Mouse (Mus musculus): ENCODE measurements at regions not wholly inside any gene's neighbourhood (a gene's known extent, or its start where the extent isn't known, plus 50 kb on each side); places are given as distances from the start of the nearest gene placed in this dataset.

DNA sequence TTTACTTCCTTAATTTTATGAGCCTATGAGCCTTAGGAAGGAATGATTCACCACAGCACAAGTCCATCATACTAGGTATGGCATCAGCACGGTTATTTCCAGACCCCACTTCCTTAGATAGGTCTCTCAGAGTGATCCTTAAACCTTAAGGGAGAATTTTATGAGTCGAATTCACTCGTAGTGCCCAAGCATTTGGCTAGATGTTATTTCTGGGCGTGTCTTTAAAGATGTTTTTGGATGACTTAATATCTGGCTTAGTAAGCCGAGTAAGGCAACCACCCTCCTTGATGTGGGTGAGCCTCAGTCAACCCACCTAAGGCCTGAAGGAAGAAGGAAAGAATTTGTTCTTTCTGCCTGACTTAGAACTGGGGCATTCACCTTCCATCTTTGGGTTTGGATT lies 132.8 kb upstream of the Eif4g2 start:
- Histone ChIP-seq H3K9me3 (ENCODE audit: low read length) (no peaks in the 10 kb centered on the region; the same call in 1 of the 2 replicates), H3K36me3 (ENCODE audit: insufficient read depth, low read length) (no peaks in the 10 kb centered on the region), H3K4me1 (replicated peaks; ENCODE audit: low read depth, low read length) (no peaks in the 10 kb centered on the region), H3K27me3 (ENCODE audit: insufficient read depth, low read length) (0 out of 2 replicates have a peak, but pooled peaks cover 4% of the 10 kb centered on the region), H3K4me3 (replicated peaks; ENCODE audit: low read length) (no peak overlapping the region)
- TF ChIP-seq CTCF (conservative IDR thresholded peaks at IDR 0.05; ENCODE audit: low read length) (no peak), POU5F1 (IDR thresholded peaks at IDR 0.05; ENCODE audit: borderline replicate concordance, low read length) (no peak), NANOG (IDR thresholded peaks at IDR 0.05; ENCODE audit: borderline replicate concordance, low read length) (no peak)

DNA sequence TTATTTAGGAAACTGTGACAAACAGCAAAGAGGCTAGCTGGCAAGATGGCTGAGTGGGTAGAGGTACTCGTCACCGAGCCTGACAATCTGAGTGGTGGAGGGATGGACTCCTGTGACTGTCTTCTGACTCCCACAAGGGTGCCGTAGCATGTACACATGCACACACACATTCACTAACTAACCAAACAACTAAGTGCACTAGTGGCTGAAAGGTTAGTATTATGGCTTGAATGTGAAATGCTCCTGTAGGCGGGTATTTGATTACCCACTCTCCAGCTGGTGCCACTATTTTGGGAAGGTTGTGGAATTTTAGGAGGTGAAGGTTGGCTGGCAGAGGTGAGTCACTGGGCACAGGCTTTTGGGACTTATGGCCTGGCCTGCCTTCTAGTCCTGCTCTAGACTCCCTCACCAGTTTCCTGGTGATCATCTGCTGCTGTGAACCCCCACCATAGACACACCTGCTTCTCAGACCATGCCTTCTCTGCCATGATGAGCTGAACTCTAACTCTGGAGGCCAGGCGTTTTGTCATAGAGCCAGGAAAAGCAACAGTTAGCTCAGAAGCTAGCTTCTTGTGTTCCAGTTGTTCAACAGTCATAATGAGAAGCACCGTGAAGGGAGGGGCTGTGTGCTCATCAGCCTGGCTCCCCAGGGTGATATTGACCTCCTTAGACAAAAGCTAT lies 131.5 kb upstream of the Eif4g2 start:
- Histone ChIP-seq H3K4me3 (replicated peaks; ENCODE audit: low read length) (no peak overlapping the region), H3K4me1 (replicated peaks; ENCODE audit: low read depth, low read length) (no peaks in the 10 kb centered on the region), H3K9me3 (ENCODE audit: low read length) (no peaks in the 10 kb centered on the region), H3K27me3 (ENCODE audit: insufficient read depth, low read length) (peaks cover 13% of the 10 kb centered on the region; the same call in 1 of the 2 replicates), H3K36me3 (ENCODE audit: insufficient read depth, low read length) (no peaks in the 10 kb centered on the region)
- TF ChIP-seq NANOG (IDR thresholded peaks at IDR 0.05; ENCODE audit: borderline replicate concordance, low read length) = no peak
- no peak for TF ChIP-seq POU5F1 (IDR thresholded peaks at IDR 0.05; ENCODE audit: borderline replicate concordance, low read length)
- TF ChIP-seq CTCF (conservative IDR thresholded peaks at IDR 0.05; ENCODE audit: low read length) = no peak

DNA sequence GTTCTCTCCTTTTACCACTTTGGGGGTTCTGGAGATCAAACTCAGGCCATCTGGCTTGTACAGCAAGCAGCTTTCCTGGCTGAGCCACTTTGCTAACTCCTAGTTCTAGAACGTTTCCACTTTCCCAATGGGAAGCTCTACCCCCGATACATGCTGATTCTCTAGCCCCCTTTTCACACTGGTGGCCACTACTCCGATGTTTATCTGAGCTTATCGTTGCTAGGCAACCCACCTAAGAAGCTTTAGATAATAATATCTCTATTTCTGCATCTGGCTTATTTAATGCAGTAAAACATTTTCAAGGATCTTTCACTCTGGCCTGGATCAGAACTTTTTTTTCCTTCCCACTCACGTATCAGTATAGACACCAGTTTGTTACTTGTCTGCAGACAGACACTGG lies 129.4 kb upstream of the Eif4g2 start:
- H3K36me3 ChIP-seq (ENCODE audit: insufficient read depth, low read length) = no peaks in the 10 kb centered on the region
- peaks cover 13% of the 10 kb centered on the region; the same call in 1 of the 2 replicates for H3K27me3 ChIP-seq (ENCODE audit: insufficient read depth, low read length)

DNA sequence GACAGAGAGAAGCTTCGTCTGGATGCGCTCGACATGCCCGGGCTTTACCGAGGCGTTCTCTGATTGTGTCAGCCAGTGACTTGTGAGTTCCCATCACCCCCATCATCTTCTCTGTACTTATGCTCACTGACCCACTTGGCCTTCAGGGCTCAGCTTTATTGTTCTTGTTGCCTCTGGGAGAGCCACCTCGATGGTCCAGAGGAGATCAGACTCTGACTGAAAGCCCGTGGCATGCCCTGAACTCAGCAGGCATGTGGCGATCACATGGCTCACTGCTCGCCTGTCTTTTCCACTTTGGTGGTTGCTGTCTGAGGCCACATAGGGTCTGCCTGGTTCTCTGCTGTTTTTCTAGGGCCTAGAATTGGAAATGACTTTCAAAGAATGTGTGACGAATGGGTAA lies 128.8 kb upstream of the Eif4g2 start:
- H3K4me1 ChIP-seq (replicated peaks; ENCODE audit: low read depth, low read length) = no peaks in the 10 kb centered on the region
- TF ChIP-seq CTCF (conservative IDR thresholded peaks at IDR 0.05; ENCODE audit: low read length) (no peak), NANOG (IDR thresholded peaks at IDR 0.05; ENCODE audit: borderline replicate concordance, low read length) (no peak), POU5F1 (IDR thresholded peaks at IDR 0.05; ENCODE audit: borderline replicate concordance, low read length) (no peak)
- H3K4me3 ChIP-seq (replicated peaks; ENCODE audit: low read length) = no peak overlapping the region
- peaks cover 13% of the 10 kb centered on the region; the same call in 1 of the 2 replicates for H3K27me3 ChIP-seq (ENCODE audit: insufficient read depth, low read length)
- H3K9me3 ChIP-seq (ENCODE audit: low read length) = no peaks in the 10 kb centered on the region
- H3K36me3 ChIP-seq (ENCODE audit: insufficient read depth, low read length) = no peaks in the 10 kb centered on the region

More for the DNA sequence above, 129.4 kb upstream of the Eif4g2 start:
- Histone ChIP-seq H3K4me3 (replicated peaks; ENCODE audit: low read length) (no peak overlapping the region), H3K4me1 (replicated peaks; ENCODE audit: low read depth, low read length) (no peaks in the 10 kb centered on the region), H3K9me3 (ENCODE audit: low read length) (no peaks in the 10 kb centered on the region)
- TF ChIP-seq CTCF (conservative IDR thresholded peaks at IDR 0.05; ENCODE audit: low read length) = no peak
- TF ChIP-seq NANOG (IDR thresholded peaks at IDR 0.05; ENCODE audit: borderline replicate concordance, low read length) = no peak
- TF ChIP-seq POU5F1 (IDR thresholded peaks at IDR 0.05; ENCODE audit: borderline replicate concordance, low read length) = no peak

DNA sequence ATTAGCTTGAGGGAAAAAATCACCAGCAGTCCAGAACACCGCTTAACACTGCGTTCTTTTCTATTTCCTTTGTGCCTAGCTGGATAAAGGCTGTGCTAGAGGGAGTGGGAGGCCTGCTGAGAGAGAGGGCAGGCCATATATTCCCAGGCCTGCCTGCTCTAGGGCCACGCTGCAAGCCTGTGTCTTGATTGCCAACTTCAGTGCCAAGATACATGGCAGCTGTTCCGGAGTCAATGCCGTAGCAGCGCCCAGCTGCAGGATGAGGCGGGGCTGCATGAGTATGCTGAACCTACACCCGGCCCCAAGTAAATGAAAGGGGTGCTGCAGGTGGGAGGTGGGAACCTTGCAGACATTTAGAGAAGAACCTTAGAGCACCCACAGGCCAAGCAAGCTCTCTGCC lies 127.5 kb upstream of the Eif4g2 start:
- Histone ChIP-seq H3K27me3 (ENCODE audit: insufficient read depth, low read length) (peaks cover 13% of the 10 kb centered on the region; the same call in 1 of the 2 replicates), H3K36me3 (ENCODE audit: insufficient read depth, low read length) (no peaks in the 10 kb centered on the region), H3K4me1 (replicated peaks; ENCODE audit: low read depth, low read length) (no peaks in the 10 kb centered on the region), H3K4me3 (replicated peaks; ENCODE audit: low read length) (no peak overlapping the region), H3K9me3 (ENCODE audit: low read length) (no peaks in the 10 kb centered on the region)
- no peak for TF ChIP-seq CTCF (conservative IDR thresholded peaks at IDR 0.05; ENCODE audit: low read length)
- TF ChIP-seq POU5F1 (IDR thresholded peaks at IDR 0.05; ENCODE audit: borderline replicate concordance, low read length) = no peak
- no peak for TF ChIP-seq NANOG (IDR thresholded peaks at IDR 0.05; ENCODE audit: borderline replicate concordance, low read length)

DNA sequence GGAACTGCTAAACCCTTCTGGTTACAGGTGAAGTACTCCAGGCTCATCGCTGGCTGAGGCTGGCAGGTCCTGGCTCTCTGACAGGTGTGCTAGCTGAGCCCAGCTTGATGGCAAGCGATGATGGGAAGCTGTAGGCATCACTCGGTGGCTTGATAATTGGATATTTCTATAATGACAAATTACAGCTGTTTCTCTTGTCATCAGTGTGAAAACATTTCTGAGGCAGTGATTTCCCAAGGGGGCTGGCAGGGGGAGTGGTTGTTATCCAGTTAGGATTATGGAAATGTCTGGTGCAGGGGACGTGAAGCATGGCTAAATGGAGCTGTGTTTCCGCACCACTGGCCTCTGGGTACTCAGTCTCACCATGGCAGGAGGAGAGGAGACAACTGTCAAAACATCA lies 123.0 kb upstream of the Eif4g2 start:
- Histone ChIP-seq H3K4me1 (replicated peaks; ENCODE audit: low read depth, low read length) (no peaks in the 10 kb centered on the region), H3K4me3 (replicated peaks; ENCODE audit: low read length) (no peak overlapping the region), H3K36me3 (ENCODE audit: insufficient read depth, low read length) (no peaks in the 10 kb centered on the region), H3K27me3 (ENCODE audit: insufficient read depth, low read length) (peaks cover 10% of the 10 kb centered on the region; the same call in 1 of the 2 replicates), H3K9me3 (ENCODE audit: low read length) (peaks cover 4% of the 10 kb centered on the region; the same call in 1 of the 2 replicates)
- TF ChIP-seq NANOG (IDR thresholded peaks at IDR 0.05; ENCODE audit: borderline replicate concordance, low read length) (no peak), CTCF (conservative IDR thresholded peaks at IDR 0.05; ENCODE audit: low read length) (no peak), POU5F1 (IDR thresholded peaks at IDR 0.05; ENCODE audit: borderline replicate concordance, low read length) (no peak)

DNA sequence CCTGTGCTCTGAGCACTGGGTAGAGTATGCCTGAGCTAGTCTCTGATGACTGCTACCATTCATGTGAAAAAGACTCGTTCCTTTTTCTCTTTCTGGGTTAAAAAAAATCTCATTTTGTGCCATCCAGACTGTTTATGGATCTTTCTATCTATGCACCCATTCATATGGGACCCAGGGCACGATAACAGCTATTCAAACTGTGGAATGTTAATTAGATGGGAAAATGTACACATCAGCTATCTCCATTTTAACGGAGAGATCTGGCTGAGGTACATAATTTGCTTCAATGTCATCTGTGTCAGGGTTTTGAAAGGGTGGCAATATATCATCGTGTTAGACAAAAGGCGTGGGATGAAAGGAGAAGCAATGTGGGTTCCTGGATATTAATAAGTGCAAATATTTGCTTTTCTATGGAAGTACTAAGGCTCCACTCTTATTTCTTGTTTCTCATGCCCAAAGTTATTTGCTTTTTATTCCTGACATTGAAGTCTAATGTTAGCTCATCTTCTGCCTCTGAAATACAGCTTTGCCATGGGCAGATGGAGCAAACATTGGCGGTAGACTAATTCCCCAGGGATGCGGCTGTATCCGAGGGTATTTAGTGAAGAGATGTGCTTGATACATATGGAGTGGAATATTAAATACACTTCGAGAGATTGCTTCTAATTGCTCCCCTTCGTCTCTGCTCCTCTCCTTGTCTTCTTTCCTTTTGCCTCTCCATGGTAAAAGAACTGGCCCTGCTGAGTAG lies 116.0 kb upstream of the Eif4g2 start:
- Histone ChIP-seq H3K4me1 (replicated peaks; ENCODE audit: low read depth, low read length) (no peaks in the 10 kb centered on the region), H3K4me3 (replicated peaks; ENCODE audit: low read length) (no peak overlapping the region), H3K9me3 (ENCODE audit: low read length) (no peaks in the 10 kb centered on the region), H3K36me3 (ENCODE audit: insufficient read depth, low read length) (no peaks in the 10 kb centered on the region), H3K27me3 (ENCODE audit: insufficient read depth, low read length) (no peaks in the 10 kb centered on the region)
- no peak for TF ChIP-seq NANOG (IDR thresholded peaks at IDR 0.05; ENCODE audit: borderline replicate concordance, low read length)
- TF ChIP-seq POU5F1 (IDR thresholded peaks at IDR 0.05; ENCODE audit: borderline replicate concordance, low read length) = no peak
- TF ChIP-seq CTCF (conservative IDR thresholded peaks at IDR 0.05; ENCODE audit: low read length) = no peak

DNA sequence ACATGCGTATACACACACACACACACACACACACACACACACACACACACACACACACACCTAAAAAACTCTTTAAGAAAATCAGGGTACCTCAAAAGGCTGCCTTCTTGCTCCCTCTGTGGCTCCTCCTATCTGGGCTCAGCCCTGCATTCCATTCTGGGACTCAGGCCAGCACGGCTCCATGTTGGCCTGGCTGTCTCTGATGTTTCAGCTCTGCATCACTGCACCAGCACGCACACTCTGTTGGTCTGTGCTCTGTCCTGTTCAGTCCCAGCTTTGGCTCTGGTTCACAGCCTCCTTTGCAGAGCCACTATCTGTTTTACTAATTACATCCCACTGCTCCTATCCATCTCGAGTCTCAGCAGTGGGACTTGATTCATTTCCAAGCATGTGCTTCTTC lies 108.8 kb upstream of the Eif4g2 start:
- Histone ChIP-seq H3K36me3 (ENCODE audit: insufficient read depth, low read length) (no peaks in the 10 kb centered on the region), H3K27me3 (ENCODE audit: insufficient read depth, low read length) (no peaks in the 10 kb centered on the region), H3K4me1 (replicated peaks; ENCODE audit: low read depth, low read length) (no peaks in the 10 kb centered on the region), H3K4me3 (replicated peaks; ENCODE audit: low read length) (no peak overlapping the region), H3K9me3 (ENCODE audit: low read length) (no peaks in the 10 kb centered on the region)
- no peak for TF ChIP-seq POU5F1 (IDR thresholded peaks at IDR 0.05; ENCODE audit: borderline replicate concordance, low read length)
- TF ChIP-seq CTCF (conservative IDR thresholded peaks at IDR 0.05; ENCODE audit: low read length) = no peak
- TF ChIP-seq NANOG (IDR thresholded peaks at IDR 0.05; ENCODE audit: borderline replicate concordance, low read length) = no peak

All from E14TG2a.4 (cell line).